Mouse (Mus musculus): Measurements from ENCODE around the gene Rrp7a. TPM values are rescaled to one million over a fixed set of nuclear protein-coding genes. Genes with fewer than 3 reads are reported as not detected.
"Not testable (repeated sequence)": the region's sequence is repeated elsewhere in the genome, so short reads cannot be mapped to it uniquely, and the experiment has no call there.

The Rrp7a gene
- total RNA-seq, 2 experiments from 2014 or later: 54.6 to 56.3 TPM

GRCm38 (mm10) chr15:83156929-83157666, 34.5 kb upstream of the Rrp7a start:
- DNase-seq: peak; percentile 88

GRCm38 (mm10) chr15:83155672-83156419, 33.2 kb upstream of the Rrp7a start:
- DNase-seq: no peak

GRCm38 (mm10) chr15:83154309-83154708, 31.7 kb upstream of the Rrp7a start:
- no peak for DNase-seq

DNA sequence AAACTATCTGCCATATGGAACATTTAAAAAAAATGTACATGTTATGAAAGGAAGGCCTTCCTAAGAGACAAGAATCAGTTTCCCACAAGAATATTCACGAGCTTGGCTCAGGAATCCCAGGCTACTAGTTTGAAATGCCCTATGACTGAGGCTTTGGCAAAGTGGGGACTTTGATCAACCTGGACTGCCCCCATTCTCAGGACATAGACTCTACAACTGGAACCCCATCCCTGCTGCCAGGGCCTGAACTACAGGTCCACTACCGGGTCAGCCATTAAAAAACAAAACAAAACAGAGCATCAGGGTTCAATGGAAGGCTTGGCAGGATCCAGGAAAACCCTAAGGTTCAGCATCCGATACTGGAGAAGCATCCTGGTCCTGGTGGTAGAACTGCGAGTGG, 28.1 kb upstream of the Rrp7a start:
- no peak for DNase-seq

- no peak for DNase-seq
Measured at GRCm38 (mm10) chr15:83150073-83150442, 27.5 kb upstream of the Rrp7a start.

- DNase-seq: peak; percentile 99
Measured at GRCm38 (mm10) chr15:83149196-83150072, 26.8 kb upstream of the Rrp7a start, which contains the start of gene Poldip3. TSS of gene Poldip3 (minus strand) at chr15:83149384.

- no peak for DNase-seq
Measured at GRCm38 (mm10) chr15:83148801-83149195, 26.2 kb upstream of the Rrp7a start.

DNA sequence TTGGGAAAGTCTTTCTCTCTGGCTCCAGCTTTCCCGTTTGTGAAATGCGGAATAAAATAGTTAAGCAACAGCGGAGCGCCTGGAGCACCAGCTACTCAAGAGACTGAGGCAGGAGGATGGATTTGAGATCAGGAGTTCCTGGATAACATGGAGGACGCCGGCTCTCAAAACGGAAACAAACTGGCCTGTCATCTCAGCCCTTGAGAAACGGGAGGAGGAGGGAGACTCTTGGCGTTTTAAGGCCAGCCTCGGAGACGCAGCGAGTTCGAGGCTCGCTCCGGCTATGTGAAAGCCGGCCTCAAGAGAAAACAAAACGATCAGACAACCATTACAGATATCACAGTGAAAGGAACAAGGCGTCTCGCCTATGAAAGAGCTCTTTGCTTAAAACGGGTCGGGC, 25.8 kb upstream of the Rrp7a start:
- DNase-seq: no peak

DNA sequence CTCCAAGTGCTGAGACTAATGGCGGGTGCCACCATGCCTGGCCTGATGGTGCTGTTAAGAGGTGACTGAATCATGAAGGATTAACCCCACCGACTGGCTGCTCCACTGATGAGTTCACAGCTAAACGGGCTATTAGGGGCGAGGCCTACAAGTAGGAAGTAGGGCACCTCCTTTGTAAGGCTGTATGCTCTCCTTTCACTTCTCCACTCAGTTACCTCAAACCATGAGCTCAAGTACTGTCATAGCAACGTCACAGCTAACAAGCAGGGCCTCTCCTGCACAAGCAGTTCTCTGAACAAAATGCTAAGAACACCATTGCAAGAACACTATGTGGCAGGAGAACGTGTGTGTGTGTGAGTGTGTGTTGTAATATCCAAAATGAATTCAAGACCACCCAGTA, 22.9 kb upstream of the Rrp7a start:
- DNase-seq: no peak

- DNase-seq: no peak
Measured at GRCm38 (mm10) chr15:83142861-83143260, 20.3 kb upstream of the Rrp7a start.

- no peak for DNase-seq
Measured at GRCm38 (mm10) chr15:83135654-83136053, 13.1 kb upstream of the Rrp7a start.

DNA sequence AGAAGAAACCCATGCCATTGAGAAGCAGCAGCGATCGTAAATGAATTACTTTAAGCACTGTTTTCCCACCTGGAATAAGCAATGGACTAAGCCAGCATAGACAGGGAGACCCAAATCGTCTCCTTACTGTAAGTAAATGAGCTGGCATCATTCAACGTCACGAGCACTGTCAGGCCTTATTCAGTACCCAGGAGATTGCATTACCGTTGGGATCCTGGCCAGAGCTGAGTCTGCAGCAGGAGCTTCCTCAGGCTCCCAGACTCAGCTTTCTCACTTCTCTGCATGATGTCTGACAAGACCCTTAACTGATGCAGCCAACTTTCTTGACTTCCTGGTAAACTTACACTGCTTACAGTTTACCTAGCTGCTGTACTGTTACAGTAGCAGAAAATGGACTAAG, 12.1 kb upstream of the Rrp7a start:
- no peak for DNase-seq

DNA sequence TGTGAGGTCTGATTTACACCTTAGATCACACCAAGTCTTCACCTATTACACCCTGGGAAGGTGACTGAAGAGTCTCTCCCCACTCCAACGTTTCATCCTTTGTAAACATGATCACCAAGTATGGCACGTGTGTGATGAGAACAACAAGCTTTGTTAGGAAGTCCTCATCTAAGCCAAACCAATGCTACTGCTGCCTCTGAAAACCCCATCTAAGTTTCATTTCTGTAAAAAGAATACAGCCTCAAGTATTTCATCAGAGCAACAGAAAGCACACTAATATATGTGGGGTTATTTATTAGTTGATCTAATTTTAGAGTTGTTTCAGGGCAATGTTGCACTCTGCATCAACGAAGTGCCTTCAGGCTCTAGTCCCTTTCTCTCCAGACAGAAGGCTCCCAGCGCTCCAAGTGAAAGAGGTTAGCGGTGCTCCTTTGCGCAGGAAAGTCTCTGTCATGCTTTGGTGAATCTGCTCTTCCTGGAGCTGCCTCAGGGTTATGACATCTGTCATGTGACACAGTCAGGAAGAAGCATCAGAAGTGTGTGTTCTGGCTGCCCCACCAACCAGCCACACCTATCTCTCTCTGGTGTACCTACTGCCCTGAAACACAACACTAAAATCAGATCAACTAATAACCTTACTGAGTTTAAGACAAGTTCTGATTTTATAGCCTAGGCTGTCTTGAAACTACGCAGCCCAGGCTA, 7.1 kb upstream of the Rrp7a start:
- no peak for DNase-seq

- not testable (repeated sequence) for DNase-seq
Measured at GRCm38 (mm10) chr15:83127037-83127436, 4.4 kb upstream of the Rrp7a start.

- no peak for DNase-seq
Measured at GRCm38 (mm10) chr15:83126582-83126981, 4.0 kb upstream of the Rrp7a start.

- DNase-seq: no peak
Measured at GRCm38 (mm10) chr15:83124625-83125024, 2.0 kb upstream of the Rrp7a start.

GRCm38 (mm10) chr15:83121709-83122565, 664 bp downstream of the Rrp7a start:
- DNase-seq: peak; percentile 45

GRCm38 (mm10) chr15:83118360-83118759, 4.2 kb downstream of the Rrp7a start:
- peak; percentile 66 for DNase-seq

- DNase-seq: no peak
Measured at GRCm38 (mm10) chr15:83115071-83115470, 7.5 kb downstream of the Rrp7a start.

DNA sequence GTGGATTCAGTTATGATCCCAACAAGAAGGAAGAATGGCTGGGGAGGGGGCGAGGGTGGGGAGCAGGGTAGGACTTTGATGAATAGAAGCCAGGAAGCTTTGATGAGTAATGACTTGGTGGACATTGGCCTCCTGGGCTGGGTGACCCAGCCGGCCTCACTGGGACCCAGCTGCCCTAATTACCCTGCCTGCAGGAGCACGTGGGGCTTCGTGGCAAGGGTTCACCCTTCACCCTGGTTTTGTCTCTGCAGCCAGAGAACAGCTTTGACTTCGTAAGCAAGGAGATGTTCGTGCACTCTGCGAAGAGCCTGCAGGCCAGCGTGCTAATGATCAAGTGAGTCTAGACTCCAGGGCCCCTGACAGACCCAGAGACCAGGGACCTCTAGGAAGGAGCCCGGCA, 8.5 kb downstream of the Rrp7a start:
- no peak for DNase-seq

DNA sequence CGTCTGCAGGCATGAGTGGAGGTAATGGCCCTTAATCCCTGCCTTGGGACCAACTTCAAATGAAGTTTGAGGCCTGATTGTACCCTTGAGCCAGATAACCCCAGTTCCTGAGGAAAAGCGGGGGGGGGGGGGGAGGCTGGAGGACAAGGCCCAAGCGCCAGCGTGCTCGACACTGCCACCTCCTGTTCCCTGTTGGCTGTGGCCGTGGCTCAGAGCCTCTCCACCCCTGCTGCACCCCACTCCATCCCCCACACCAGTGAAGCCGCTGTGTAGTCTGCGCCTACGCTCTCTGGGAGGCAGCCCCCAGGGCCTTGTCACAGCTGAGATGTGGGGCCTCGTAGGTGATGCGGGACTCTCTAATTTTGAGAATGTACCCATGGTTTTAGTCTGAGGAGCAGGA, 9.7 kb downstream of the Rrp7a start:
- DNase-seq: peak; percentile 88

Data from heart, postnatal 4 days (tissue).